Mouse (Mus musculus) liver, adult 2 months (tissue): ENCODE data around the gene Rad51b.

Source experiments
- CTCF ChIP-seq: fragments of 200-500 bp; IDR thresholded peaks from 2 replicates; pipeline ENCODE4 v1.5.1; 2011; ENCODE audit warnings: low read depth, low read length, control low read depth
- POLR2A ChIP-seq: fragments of 200-500 bp; IDR thresholded peaks from 2 replicates; pipeline ENCODE4 v1.6.1; 2011; ENCODE audit warnings: low read length, control low read depth; ENCODE audit not compliant: insufficient read depth; ENCODE audit errors: extremely low read depth

- TF ChIP-seq CTCF (no peak), POLR2A (no peak)
Observed at GRCm38 (mm10) chr12:79830686-79831085, 533.6 kb downstream of the Rad51b start.
